ENCODE assay signal across 8 mouse cellular contexts in genomic region chr1:33813495-33813867, GRCm38 (mm10). TPM values are rescaled to one million over a fixed set of nuclear protein-coding genes. Genes with fewer than 3 reads are reported as not detected.
DNase-seq lines count a peak whose midpoint lies in the region; ATAC-seq and TF ChIP-seq lines count a peak whose summit lies in the region.

No protein-coding gene starts in this region.

- WGBS in neural tube, embryonic 11.5 days: 12% methylated on average over 11 of the region's 11 CpGs
- 8% methylated on average over 11 of the region's 11 CpGs for WGBS in heart, embryonic 14.5 days
- 8% methylated on average over 11 of the region's 11 CpGs for WGBS in liver, postnatal 0 days (ENCODE audit: insufficient replicate concordance)

- H3K27ac ChIP-seq in neural tube, embryonic 11.5 days (ENCODE audit: low read depth, low read length): peak overlapping the region; percentile 91; the same call in 1 of the 2 replicates
- peak overlapping the region; percentile 83 to 93 for H3K27ac ChIP-seq in heart, embryonic 14.5 days (replicated peaks in 1 of 2; ENCODE audit: control insufficient read depth in 1 of 2, insufficient read depth in 1 of 2, low read depth in 2 of 2, low read length in 2 of 2)
- peak overlapping the region; percentile 84 for H3K27ac ChIP-seq in liver, postnatal 0 days (ENCODE audit: low read depth)

- peak; percentile 13 for DNase-seq in adrenal gland, postnatal 14 days
- no peak for DNase-seq in adrenal gland, adult 18-20 months (ENCODE audit: low spot score in 2 of 2)
- DNase-seq in neural tube, embryonic 11.5 days (ENCODE audit: low spot score): no peak
- no peak for DNase-seq in neural tube, embryonic 10.5 days (ENCODE audit: extremely low spot score, low spot score)
- DNase-seq in liver, postnatal 0 days: no peak
- DNase-seq in cerebellum, postnatal 36 days: no peak

- H3K4me3 ChIP-seq in neural tube, embryonic 11.5 days (ENCODE audit: low read depth, low read length): peak overlapping the region; percentile 97
- peak overlapping the region; percentile 84 to 95 for H3K4me3 ChIP-seq in heart, embryonic 14.5 days (ENCODE audit: control insufficient read depth in 1 of 2, insufficient read depth in 1 of 2, low read depth in 1 of 2, low read length in 2 of 2)
- H3K4me3 ChIP-seq in liver, postnatal 0 days (ENCODE audit: low read depth, low read length): peak overlapping the region; percentile 99

- no peaks in the 10 kb centered on the region for H3K9me3 ChIP-seq in neural tube, embryonic 11.5 days (ENCODE audit: control insufficient read depth, low read length)
- no peaks in the 10 kb centered on the region for H3K9me3 ChIP-seq in heart, embryonic 14.5 days (ENCODE audit: control insufficient read depth, low read length)
- no peaks in the 10 kb centered on the region for H3K9me3 ChIP-seq in liver, postnatal 0 days (ENCODE audit: low read length)

- H3K4me2 ChIP-seq in neural tube, embryonic 11.5 days (ENCODE audit: low read depth): peak overlapping the region; percentile 71
- peak overlapping the region; percentile 80 for H3K4me2 ChIP-seq in heart, embryonic 14.5 days (ENCODE audit: low read length)
- H3K4me2 ChIP-seq in liver, postnatal 0 days (ENCODE audit: low read depth, low read length): peak overlapping the region; percentile 93

- no peak for TF ChIP-seq EP300 in liver, postnatal 0 days (IDR thresholded peaks at IDR 0.05; ENCODE audit: low read depth)

- no peaks in the 10 kb centered on the region for H3K27me3 ChIP-seq in neural tube, embryonic 11.5 days (ENCODE audit: control insufficient read depth, insufficient read depth, low read length)
- H3K27me3 ChIP-seq in heart, embryonic 14.5 days (ENCODE audit: control insufficient read depth, insufficient read depth, low read length): no peaks in the 10 kb centered on the region
- no peaks in the 10 kb centered on the region for H3K27me3 ChIP-seq in liver, postnatal 0 days (ENCODE audit: insufficient read depth, low read length)

- H3K36me3 ChIP-seq in neural tube, embryonic 11.5 days (ENCODE audit: control insufficient read depth, insufficient read depth, low read length): peaks cover 2% of the 10 kb centered on the region; the same call in 1 of the 2 replicates
- peaks cover 41% of the 10 kb centered on the region for H3K36me3 ChIP-seq in heart, embryonic 14.5 days (ENCODE audit: control insufficient read depth, insufficient read depth, low read length)
- H3K36me3 ChIP-seq in liver, postnatal 0 days (replicated peaks; ENCODE audit: insufficient read depth, low read length): peaks cover 7% of the 10 kb centered on the region; the same call in 1 of the 2 replicates

- peaks cover 5% of the 10 kb centered on the region; the same call in 1 of the 2 replicates for H3K4me1 ChIP-seq in neural tube, embryonic 11.5 days (ENCODE audit: control insufficient read depth, insufficient read depth, low read length)
- peaks cover 0 to 11% of the 10 kb centered on the region in 2 experiments; a peak in 3 of 4 replicates for H3K4me1 ChIP-seq in heart, embryonic 14.5 days (ENCODE audit: control insufficient read depth in 2 of 2, insufficient read depth in 2 of 2, low read length in 2 of 2)
- H3K4me1 ChIP-seq in liver, postnatal 0 days (ENCODE audit: insufficient read depth): peaks cover 12% of the 10 kb centered on the region

- no peak for TF ChIP-seq CTCF in liver, postnatal 0 days (IDR thresholded peaks at IDR 0.05; ENCODE audit: low read depth)

- no peak for ATAC-seq in neural tube, embryonic 11.5 days (ENCODE audit: insufficient read depth, low FRiP score, low TSS enrichment)
- no peak for ATAC-seq in heart, embryonic 14.5 days (ENCODE audit: insufficient number of reproducible peaks, insufficient read depth, low FRiP score, low read depth)
- ATAC-seq in liver, postnatal 0 days: no peak
- no peak for ATAC-seq in inflammation-experienced regulatory T-cells, adult 6 months

- H3K9ac ChIP-seq in neural tube, embryonic 11.5 days (ENCODE audit: low read length): peak overlapping the region; percentile 99
- peak overlapping the region; percentile 99 for H3K9ac ChIP-seq in heart, embryonic 14.5 days (ENCODE audit: low read length)
- peak overlapping the region; percentile 97 for H3K9ac ChIP-seq in liver, postnatal 0 days (replicated peaks)

RNA-seq across cellular contexts. Expression of gene Zfp451, which starts 0.9 kb away (rescaled TPM):
- total RNA-seq in adrenal gland, postnatal 14 days (2021): 31.6 and 33.2 TPM in 2 replicates
- total RNA-seq in adrenal gland, adult 18-20 months (2021): 10 to 100 TPM; 30.8 to 32.8 TPM
- polyA plus RNA-seq in neural tube, embryonic 11.5 days (2014; fragmentation: Nextera tagmentation; extraction: Ambion mirVana): 47.5 and 50.1 TPM in 2 replicates
- polyA plus RNA-seq in heart, embryonic 14.5 days (2014; fragmentation: Nextera tagmentation; extraction: Ambion mirVana): 18.3 and 18.7 TPM in 2 replicates
- 3.8 and 4.4 TPM in 2 replicates for polyA plus RNA-seq in liver, postnatal 0 days (2015; fragmentation: Nextera tagmentation; extraction: Ambion mirVana)
- polyA plus RNA-seq in inflammation-experienced regulatory T-cells, adult 6 months (2017; shearing (Covaris generic)): 10 to 100 TPM; 11.7 to 14.1 (median 12.8) TPM

RNA-seq across cellular contexts. Expression of gene Bag2, which starts 55.9 kb away (rescaled TPM):
- total RNA-seq in adrenal gland, postnatal 14 days (2021): 17.8 and 18.7 TPM in 2 replicates
- total RNA-seq in adrenal gland, adult 18-20 months (2021): 10 to 100 TPM; 15.7 to 17.9 TPM
- 28.5 and 29.5 TPM in 2 replicates for polyA plus RNA-seq in neural tube, embryonic 11.5 days (2014; fragmentation: Nextera tagmentation; extraction: Ambion mirVana)
- polyA plus RNA-seq in heart, embryonic 14.5 days (2014; fragmentation: Nextera tagmentation; extraction: Ambion mirVana): 85.3 and 91.7 TPM in 2 replicates
- 12.8 and 16.0 TPM in 2 replicates for polyA plus RNA-seq in liver, postnatal 0 days (2015; fragmentation: Nextera tagmentation; extraction: Ambion mirVana)
- polyA plus RNA-seq in inflammation-experienced regulatory T-cells, adult 6 months (2017; shearing (Covaris generic)): 1 to 10 TPM; 1.7 to 4.5 (median 2.0) TPM
